Mouse (Mus musculus) MEL (cell line): ENCODE data around the gene Klhl41.

Experiments
- EP300 ChIP-seq, 2 experiments: IDR thresholded peaks; 2 replicates each; pipeline ENCODE4 v1.6.1; 2011; ENCODE audit warnings: improper control_type of control experiment in 2 of 2, low read length in 2 of 2, low read depth in 1 of 2, mild to moderate bottlenecking in 1 of 2
- HCFC1 ChIP-seq: IDR thresholded peaks from 2 replicates; pipeline ENCODE4 v1.6.1; 2012; ENCODE audit warnings: low read depth, mild to moderate bottlenecking, inconsistent platforms, low read length, improper control_type of control experiment, moderate library complexity
- MAFK ChIP-seq: IDR thresholded peaks from 2 replicates; pipeline ENCODE4 v1.6.1; 2011; ENCODE audit warnings: low read depth, mild to moderate bottlenecking, low read length, improper control_type of control experiment, borderline replicate concordance
- MXI1 ChIP-seq: IDR thresholded peaks from 2 replicates; pipeline ENCODE4 v1.6.1; 2011; ENCODE audit warnings: mild to moderate bottlenecking, low read depth, low read length, improper control_type of control experiment
- MYC ChIP-seq: IDR thresholded peaks from 2 replicates; pipeline ENCODE4 v1.6.1; 2011; ENCODE audit warnings: low read depth, mild to moderate bottlenecking, low read length, improper control_type of control experiment, moderate library complexity
- POLR2A ChIP-seq, 2 experiments: IDR thresholded peaks; 2 replicates each; pipeline ENCODE4 v1.6.1; 2011 to 2012; ENCODE audit warnings: low read length in 2 of 2, mild to moderate bottlenecking in 2 of 2, control low read depth in 1 of 2, improper control_type of control experiment in 1 of 2, low read depth in 1 of 2, moderate library complexity in 1 of 2; ENCODE audit not compliant: control insufficient read depth in 1 of 2, insufficient read depth in 1 of 2, poor library complexity in 1 of 2
- TAL1 ChIP-seq: IDR thresholded peaks from 2 replicates; pipeline ENCODE4 v1.6.1; 2012; ENCODE audit warnings: mild to moderate bottlenecking, inconsistent platforms, low read length, moderate library complexity, mixed read lengths

GRCm38 (mm10) chr2:69679990-69680389 lies 10.1 kb downstream of the Klhl41 start:
- TF ChIP-seq EP300 (IDR thresholded peaks at IDR 0.05; ENCODE audit: low read depth in 1 of 2, low read length in 2 of 2) (no peak), MXI1 (no peak), POLR2A (IDR thresholded peaks at IDR 0.05; ENCODE audit: control insufficient read depth in 1 of 2, insufficient read depth in 1 of 2, low read depth in 1 of 2, low read length in 2 of 2, poor library complexity in 1 of 2) (no peak), MYC (no peak), HCFC1 (no peak), MAFK (no peak), TAL1 (no peak)
